Comparison of ENCODE assay signal across 13 mouse cellular contexts in the genomic region with DNA sequence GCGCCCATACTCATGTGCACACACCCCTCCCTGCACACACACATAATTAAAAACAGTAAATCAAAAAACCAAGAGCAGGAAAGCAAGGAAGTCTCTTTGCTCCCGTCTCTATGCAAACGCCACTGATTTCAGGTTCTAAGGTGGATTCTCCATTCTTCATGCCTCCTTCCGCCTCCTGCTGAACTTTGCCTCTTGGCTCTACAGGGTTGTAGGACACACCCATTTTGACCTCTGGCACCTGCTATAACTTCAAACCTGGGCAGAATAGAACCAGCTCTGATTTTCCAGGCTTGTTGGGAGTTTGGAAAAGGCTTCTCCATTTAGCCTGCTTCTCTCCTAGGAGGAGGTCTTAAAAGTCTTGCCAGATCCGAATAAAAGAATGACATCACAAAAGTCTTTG. TPM values are rescaled to one million over a fixed set of nuclear protein-coding genes. Genes with fewer than 3 reads are reported as not detected.
"Had no signal": no experiment of that assay in that cellular context is flagged by ENCODE, and none has a peak within 500 bp of the region (broad histone marks: within the 10 kb centered on the region; RNA-seq: fewer than 3 reads in every experiment).

No protein-coding gene starts in this region.

- H3K4me3 ChIP-seq: limb, embryonic 15.5 days; liver, embryonic 13.5 days; midbrain, embryonic 12.5 days; neural tube, embryonic 13.5 days had no signal

- ATAC-seq: midbrain, embryonic 16.5 days had no signal

- H3K4me2 ChIP-seq: hindbrain, embryonic 14.5 days; limb, embryonic 15.5 days; liver, embryonic 13.5 days; midbrain, embryonic 12.5 days; neural tube, embryonic 13.5 days had no signal

- H3K9ac ChIP-seq: hindbrain, embryonic 14.5 days; limb, embryonic 15.5 days; liver, embryonic 13.5 days; midbrain, embryonic 12.5 days; neural tube, embryonic 13.5 days had no signal

- DNase-seq: layer of hippocampus, postnatal 36 days; liver, embryonic 13.5 days; lung, adult 18-20 months; right cerebral cortex, postnatal 14 days; thymus, adult 2 months; thymus, postnatal 25 days had no signal

- H3K27me3 ChIP-seq: limb, embryonic 15.5 days; neural tube, embryonic 13.5 days had no signal

- H3K9me3 ChIP-seq: limb, embryonic 15.5 days; liver, embryonic 13.5 days; midbrain, embryonic 12.5 days; neural tube, embryonic 13.5 days had no signal

- H3K27ac ChIP-seq: hindbrain, embryonic 14.5 days; kidney, postnatal 0 days; limb, embryonic 15.5 days; liver, embryonic 13.5 days; midbrain, embryonic 12.5 days; neural tube, embryonic 13.5 days had no signal

- H3K36me3 ChIP-seq: limb, embryonic 15.5 days; liver, embryonic 13.5 days; midbrain, embryonic 12.5 days; neural tube, embryonic 13.5 days had no signal

RNA-seq across cellular contexts. Expression of a gene that starts 20.1 kb away (rescaled TPM):
- total RNA-seq: megakaryocyte-erythroid progenitor cell, adult 5-6 weeks had no signal
